In genomic region chr10:63412756-63413155, GRCm38 (mm10) we compare ENCODE assay signal across 38 mouse cellular contexts. TPM values are rescaled to one million over a fixed set of nuclear protein-coding genes. Genes with fewer than 3 reads are reported as not detected.
"Had no signal": no experiment of that assay in that cellular context is flagged by ENCODE, and none has a peak within 500 bp of the region (broad histone marks: within the 10 kb centered on the region; RNA-seq: fewer than 3 reads in every experiment).

No protein-coding gene starts in this region.

- H3K27me3 ChIP-seq: heart, embryonic 12.5 days; hindbrain, embryonic 12.5 days; intestine, embryonic 15.5 days; kidney, embryonic 15.5 days; limb, embryonic 15.5 days had no signal

- DNase-seq: gastrocnemius, adult 2 months; gastrocnemius, postnatal 10 days; gastrocnemius, postnatal 25 days; heart, adult 2 months; heart, postnatal 10 days; heart, postnatal 4 days; kidney, adult 18-20 months; kidney, postnatal 10 days; kidney, postnatal 4 days; layer of hippocampus, postnatal 36 days; left cerebral cortex, postnatal 4 days had no signal

- H3K4me3 ChIP-seq: gastrocnemius, adult 2 months; heart, adult 2 months; heart, embryonic 12.5 days; hindbrain, embryonic 10.5 days; hindbrain, embryonic 12.5 days; intestine, embryonic 15.5 days; kidney, embryonic 15.5 days; layer of hippocampus, adult 2 months; limb, embryonic 13.5 days; limb, embryonic 15.5 days; liver, embryonic 12.5 days had no signal

- H3K4me2 ChIP-seq: heart, embryonic 12.5 days; hindbrain, embryonic 12.5 days; hindbrain, embryonic 14.5 days; intestine, embryonic 15.5 days; kidney, embryonic 15.5 days; limb, embryonic 13.5 days; limb, embryonic 15.5 days; liver, embryonic 12.5 days had no signal

- H3K9ac ChIP-seq: heart, embryonic 12.5 days; hindbrain, embryonic 12.5 days; hindbrain, embryonic 14.5 days; intestine, embryonic 15.5 days; kidney, embryonic 15.5 days; limb, embryonic 13.5 days; limb, embryonic 15.5 days; liver, embryonic 12.5 days; liver, embryonic 14.5 days had no signal

- H3K27ac ChIP-seq: gastrocnemius, adult 2 months; heart, adult 2 months; hindbrain, embryonic 10.5 days; hindbrain, embryonic 12.5 days; hindbrain, embryonic 14.5 days; intestine, embryonic 15.5 days; kidney, embryonic 15.5 days; layer of hippocampus, adult 2 months; limb, embryonic 13.5 days; limb, embryonic 15.5 days; liver, embryonic 12.5 days; liver, embryonic 14.5 days had no signal

- ATAC-seq: hindbrain, embryonic 16.5 days; inflammation-experienced regulatory T-cells, adult 6 months; intestine, embryonic 15.5 days; intestine, postnatal 0 days; liver, embryonic 12.5 days had no signal

- H3K4me1 ChIP-seq: heart, embryonic 12.5 days; intestine, embryonic 15.5 days; limb, embryonic 13.5 days; limb, embryonic 15.5 days had no signal

- H3K36me3 ChIP-seq: heart, embryonic 12.5 days; hindbrain, embryonic 10.5 days; hindbrain, embryonic 12.5 days; intestine, embryonic 15.5 days; kidney, embryonic 15.5 days; limb, embryonic 13.5 days; limb, embryonic 15.5 days; liver, embryonic 12.5 days had no signal

- H3K9me3 ChIP-seq: heart, embryonic 12.5 days; hindbrain, embryonic 10.5 days; hindbrain, embryonic 12.5 days; intestine, embryonic 15.5 days; kidney, embryonic 15.5 days; limb, embryonic 13.5 days; limb, embryonic 15.5 days; liver, embryonic 12.5 days had no signal

RNA-seq across cellular contexts. Expression of gene Gm7075, which starts 8.8 kb away (rescaled TPM):
- total RNA-seq: gastrocnemius, adult 2 months; gastrocnemius, postnatal 10 days; gastrocnemius, postnatal 25 days; gastrocnemius, postnatal 4 days; granulocyte monocyte progenitor cell, adult 5-6 weeks; heart, adult 2 months; heart, postnatal 10 days; heart, postnatal 25 days; heart, postnatal 4 days; layer of hippocampus, adult 2 months; layer of hippocampus, postnatal 10 days; layer of hippocampus, postnatal 36 days; left cerebral cortex, adult 18-20 months; left cerebral cortex, adult 8-10 months; left cerebral cortex, postnatal 10 days; left cerebral cortex, postnatal 25 days; left cerebral cortex, postnatal 4 days had no signal
- polyA plus RNA-seq: frontal cortex, adult 2 months; heart, adult 2 months; heart, embryonic 12.5 days; heart, embryonic 14.5 days; heart, embryonic 16.5 days; hindbrain, embryonic 10.5 days; hindbrain, embryonic 12.5 days; hindbrain, embryonic 14.5 days; hindbrain, embryonic 16.5 days; inflammation-experienced regulatory T-cells, adult 6 months; intestine, embryonic 15.5 days; intestine, postnatal 0 days; kidney, embryonic 15.5 days; limb, embryonic 11.5 days; limb, embryonic 13.5 days; limb, embryonic 15.5 days; liver, embryonic 12.5 days; liver, embryonic 14.5 days; liver, embryonic 16.5 days had no signal

RNA-seq across cellular contexts. Expression of gene Ctnna3, which starts 17.1 kb away (rescaled TPM):
- total RNA-seq: granulocyte monocyte progenitor cell, adult 5-6 weeks had no signal
